Mouse (Mus musculus) heart, embryonic 15.5 days (tissue): ENCODE data around the gene Cdr1. TPM values are rescaled to one million over a fixed set of nuclear protein-coding genes. Genes with fewer than 3 reads are reported as not detected.

Experiments
- ATAC-seq: fragments of 200-750 bp; cut with Nextera tagmentation; replicated peaks from 2 replicates; pipeline ENCODE4 v1.8.0; 2017; ENCODE audit warnings: low read depth, moderate TSS enrichment; ENCODE audit not compliant: insufficient number of reproducible peaks, insufficient read depth, low FRiP score
- H3K27ac ChIP-seq: fragments of 300-500 bp; sonication (generic); 2 replicates; pipeline ENCODE4 v1.5.1; 2015; ENCODE audit warnings: mild to moderate bottlenecking, inconsistent platforms
- H3K27me3 ChIP-seq: fragments of 300-500 bp; sonication (generic); 2 replicates; pipeline ENCODE4 v1.6.1; 2015; ENCODE audit warnings: inconsistent platforms
- H3K36me3 ChIP-seq: fragments of 300-500 bp; sonication (generic); 2 replicates; pipeline ENCODE4 v1.6.1; 2015; ENCODE audit warnings: mild to moderate bottlenecking, inconsistent platforms
- H3K4me1 ChIP-seq: fragments of 300-500 bp; sonication (generic); replicated peaks from 2 replicates; pipeline ENCODE4 v1.6.1; 2015; ENCODE audit warnings: inconsistent platforms
- H3K4me2 ChIP-seq: fragments of 300-500 bp; sonication (generic); 2 replicates; pipeline ENCODE4 v1.6.1; 2015; ENCODE audit warnings: inconsistent platforms, mild to moderate bottlenecking, moderate library complexity
- H3K4me3 ChIP-seq: fragments of 300-500 bp; sonication (generic); 2 replicates; pipeline ENCODE4 v1.5.1; 2015; ENCODE audit warnings: mild to moderate bottlenecking, inconsistent platforms
- H3K9ac ChIP-seq: fragments of 300-500 bp; sonication (generic); 2 replicates; pipeline ENCODE4 v1.6.1; 2015; ENCODE audit warnings: mild to moderate bottlenecking, inconsistent platforms
- H3K9me3 ChIP-seq: fragments of 300-500 bp; sonication (generic); replicated peaks from 2 replicates; pipeline ENCODE4 v1.6.1; 2016; ENCODE audit warnings: inconsistent platforms
- WGBS: fragments of 180-500 bp; shearing (Covaris S2); methylation state at CpG from one replicate; pipeline ENCODE4 v1.1.7; 2015; ENCODE audit warnings: mixed read lengths; 5-methylcytosine and 5-hydroxymethylcytosine counted together
- microRNA-seq: library from miRNA; unstranded; fragments of <30 nt; microRNA quantifications from one replicate; pipeline ENCODE4, GENCODE M21; 2016
- polyA plus RNA-seq: library from polyadenylated mRNA; unstranded; fragments of >200 nt; fragmentation: Nextera tagmentation; extraction: Ambion mirVana; gene quantifications from 2 replicates; pipeline ENCODE4 v1.2.1, GENCODE M21; 2015

The Cdr1 gene
- not detected in 2 replicates for polyA plus RNA-seq

DNA sequence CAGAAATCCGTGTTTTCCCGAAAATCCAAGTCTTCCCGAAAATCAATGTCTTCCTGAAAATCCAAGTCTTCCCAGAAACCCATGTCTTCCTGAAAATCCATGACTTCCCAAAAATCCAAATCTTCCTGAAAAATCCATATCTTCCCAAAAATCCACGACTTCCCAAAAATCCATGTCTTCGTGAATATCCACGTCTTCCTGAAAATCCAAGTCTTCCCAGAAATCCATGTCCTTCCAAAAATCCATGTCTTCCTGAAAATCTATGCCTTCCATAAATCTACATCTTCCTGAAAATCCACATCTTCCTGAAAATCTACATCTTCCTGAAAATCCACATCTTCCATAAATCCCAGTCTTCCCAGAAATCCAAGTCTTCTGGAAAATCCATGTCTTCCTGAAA, at the start of gene Cdr1:
Cdr1 (minus strand) TSS at position 101 of the 400 bp plus-strand sequence.
- H3K27ac ChIP-seq: no peak within 1 kb of the TSS
- no peak within 1 kb of the TSS for H3K9ac ChIP-seq
- no peak within 1 kb of the TSS for H3K4me2 ChIP-seq
- H3K9me3 ChIP-seq: 0 out of 2 replicates have a peak, but pooled peaks cover 4% of the 10 kb centered on the region
- H3K4me3 ChIP-seq: no peak within 1 kb of the TSS
- H3K27me3 ChIP-seq: no peaks in the 10 kb centered on the region
- H3K36me3 ChIP-seq: no peaks in the 10 kb centered on the region
- no peaks in the 10 kb centered on the region for H3K4me1 ChIP-seq
- 90% methylated on average over 6 of the region's 6 CpGs for WGBS
- no peak for ATAC-seq

- H3K4me2 ChIP-seq: no peak overlapping the region
- H3K27me3 ChIP-seq: no peaks in the 10 kb centered on the region
- H3K9me3 ChIP-seq: 0 out of 2 replicates have a peak, but pooled peaks cover 4% of the 10 kb centered on the region
- H3K27ac ChIP-seq: no peak overlapping the region
- no peak overlapping the region for H3K9ac ChIP-seq
- WGBS: 84% methylated on average over 6 of the region's 6 CpGs
- no peak overlapping the region for H3K4me3 ChIP-seq
- H3K4me1 ChIP-seq: no peaks in the 10 kb centered on the region
- no peaks in the 10 kb centered on the region for H3K36me3 ChIP-seq
- ATAC-seq: no peak
Measured at GRCm38 (mm10) chrX:61185869-61186268, 511 bp upstream of the Cdr1 start.

DNA sequence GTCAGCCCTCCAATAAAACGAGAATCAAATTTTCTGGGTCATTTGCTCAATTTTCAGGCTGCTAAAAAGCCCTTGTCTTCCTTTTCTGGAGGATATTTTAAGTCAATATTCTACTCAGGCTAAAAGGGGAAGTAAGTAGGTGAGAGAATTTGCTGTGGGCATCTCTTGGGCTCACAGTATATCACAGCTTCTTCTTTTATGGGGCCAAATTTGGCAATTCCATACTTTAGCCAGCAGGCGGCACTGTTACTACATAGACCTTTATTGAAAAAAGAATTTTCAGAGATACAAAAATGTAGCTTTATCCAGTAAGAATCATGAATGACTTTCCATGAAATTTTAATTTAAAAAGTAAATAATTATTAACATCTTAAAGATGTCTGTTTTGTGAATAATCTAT, 18.8 kb downstream of the Cdr1 start:
- H3K9ac ChIP-seq: no peak overlapping the region
- H3K27me3 ChIP-seq: no peaks in the 10 kb centered on the region
- no peak overlapping the region for H3K27ac ChIP-seq
- no peaks in the 10 kb centered on the region for H3K4me1 ChIP-seq
- WGBS: 34% methylated on average over 2 of the region's 2 CpGs
- no peak for ATAC-seq
- H3K4me2 ChIP-seq: no peak overlapping the region
- H3K36me3 ChIP-seq: no peaks in the 10 kb centered on the region
- no peaks in the 10 kb centered on the region for H3K9me3 ChIP-seq
- no peak overlapping the region for H3K4me3 ChIP-seq

- Histone ChIP-seq H3K9ac (no peak overlapping the region), H3K9me3 (no peaks in the 10 kb centered on the region), H3K27me3 (no peaks in the 10 kb centered on the region), H3K27ac (no peak overlapping the region), H3K36me3 (no peaks in the 10 kb centered on the region), H3K4me2 (no peak overlapping the region), H3K4me1 (no peaks in the 10 kb centered on the region), H3K4me3 (no peak overlapping the region)
- 59% methylated on average over 2 of the region's 2 CpGs for WGBS
- ATAC-seq: no peak
Measured at GRCm38 (mm10) chrX:61161249-61161648, 24.1 kb downstream of the Cdr1 start.

GRCm38 (mm10) chrX:61154657-61155256, 30.6 kb downstream of the Cdr1 start:
- Histone ChIP-seq H3K27ac (no peak overlapping the region), H3K4me2 (no peak overlapping the region), H3K9me3 (no peaks in the 10 kb centered on the region), H3K27me3 (no peaks in the 10 kb centered on the region), H3K4me1 (no peaks in the 10 kb centered on the region), H3K4me3 (no peak overlapping the region), H3K9ac (no peak overlapping the region), H3K36me3 (no peaks in the 10 kb centered on the region)
- ATAC-seq: no peak
- 75% methylated on average over 1 of the region's 1 CpGs for WGBS

DNA sequence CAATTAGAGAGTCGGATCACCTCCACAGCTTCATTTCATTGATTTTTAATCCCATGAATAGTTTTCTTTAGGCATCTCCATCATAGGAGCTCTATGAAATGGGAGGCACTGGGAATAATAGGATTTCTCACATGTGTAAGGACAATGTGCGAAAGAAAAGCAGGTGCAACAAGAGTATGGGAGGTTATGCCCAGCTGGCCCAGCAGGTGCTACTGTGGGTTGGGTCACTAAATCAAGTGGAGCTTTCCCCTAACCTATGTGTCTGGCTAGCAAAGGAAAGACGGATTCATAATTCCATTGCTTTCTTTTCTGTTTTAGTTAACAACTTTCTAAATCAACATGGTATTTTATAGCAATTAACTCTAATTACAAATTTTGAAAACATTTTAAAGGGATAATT, 31.1 kb downstream of the Cdr1 start:
- no peaks in the 10 kb centered on the region for H3K27me3 ChIP-seq
- H3K4me3 ChIP-seq: no peak overlapping the region
- 77% methylated on average over 3 of the region's 3 CpGs for WGBS
- no peak overlapping the region for H3K9ac ChIP-seq
- H3K4me2 ChIP-seq: no peak overlapping the region
- H3K36me3 ChIP-seq: no peaks in the 10 kb centered on the region
- no peak overlapping the region for H3K27ac ChIP-seq
- no peaks in the 10 kb centered on the region for H3K9me3 ChIP-seq
- no peaks in the 10 kb centered on the region for H3K4me1 ChIP-seq
- ATAC-seq: no peak

DNA sequence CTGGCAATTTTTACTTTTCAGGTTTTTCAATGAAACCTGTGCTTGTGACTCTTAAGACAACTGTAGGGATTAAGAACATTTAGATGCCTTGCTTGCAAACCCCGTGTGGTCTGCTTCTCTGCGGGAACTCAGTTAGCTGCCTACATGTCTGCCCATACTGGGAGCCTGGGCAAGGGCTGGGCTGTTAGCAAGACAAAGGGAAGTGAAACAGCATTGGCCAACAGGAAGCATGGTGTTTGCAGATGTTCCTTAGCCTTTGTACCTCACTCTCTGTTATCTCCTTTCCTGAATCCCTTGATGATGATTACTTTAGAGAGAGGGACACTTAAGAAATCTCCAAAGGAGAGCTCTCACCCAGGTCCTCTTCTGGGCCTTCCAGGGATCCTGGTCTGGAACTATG, 38.8 kb downstream of the Cdr1 start:
- Histone ChIP-seq H3K36me3 (no peaks in the 10 kb centered on the region), H3K4me2 (no peak overlapping the region), H3K4me1 (no peaks in the 10 kb centered on the region), H3K9ac (no peak overlapping the region), H3K27ac (no peak overlapping the region), H3K27me3 (no peaks in the 10 kb centered on the region), H3K9me3 (no peaks in the 10 kb centered on the region), H3K4me3 (no peak overlapping the region)
- WGBS: 16% methylated on average over 2 of the region's 2 CpGs
- ATAC-seq: no peak

GRCm38 (mm10) chrX:61145416-61145815, 39.9 kb downstream of the Cdr1 start:
- Histone ChIP-seq H3K4me1 (no peaks in the 10 kb centered on the region), H3K4me2 (no peak overlapping the region), H3K4me3 (no peak overlapping the region), H3K9me3 (no peaks in the 10 kb centered on the region), H3K27ac (no peak overlapping the region), H3K27me3 (no peaks in the 10 kb centered on the region), H3K36me3 (no peaks in the 10 kb centered on the region), H3K9ac (no peak overlapping the region)
- WGBS: 62% methylated on average over 2 of the region's 2 CpGs
- no peak for ATAC-seq

DNA sequence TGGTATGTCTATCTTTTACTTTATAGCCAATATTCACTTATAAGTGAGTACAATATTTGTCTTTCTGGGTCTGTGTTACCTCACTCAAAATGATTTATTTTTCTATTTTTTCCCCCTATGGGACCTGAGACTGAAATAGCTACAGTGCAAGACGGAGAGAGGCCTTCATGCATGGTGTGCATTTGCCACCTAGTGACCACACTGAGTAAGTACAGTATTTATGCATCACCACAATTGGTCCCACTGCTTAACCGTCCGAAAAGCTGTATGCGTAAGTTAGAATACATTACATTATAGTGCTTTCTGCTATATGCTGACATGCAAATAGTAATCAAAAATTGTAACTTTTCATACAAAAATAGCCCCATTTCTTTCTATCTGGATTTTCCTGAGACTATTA, 50.8 kb downstream of the Cdr1 start:
- 62% methylated on average over 4 of the region's 4 CpGs for WGBS

More for the DNA sequence above, 50.8 kb downstream of the Cdr1 start:
- H3K9ac ChIP-seq: no peak overlapping the region
- no peak overlapping the region for H3K4me3 ChIP-seq
- no peak overlapping the region for H3K27ac ChIP-seq
- no peak for ATAC-seq
- no peaks in the 10 kb centered on the region for H3K27me3 ChIP-seq
- H3K4me1 ChIP-seq: no peaks in the 10 kb centered on the region
- no peak overlapping the region for H3K4me2 ChIP-seq
- no peaks in the 10 kb centered on the region for H3K36me3 ChIP-seq
- no peaks in the 10 kb centered on the region for H3K9me3 ChIP-seq

Small RNA genes lying within 50 kb of the gene (microRNA-seq; reads per million reads assigned to microRNA genes)
- not detected for gene Gm24396
